Mouse (Mus musculus) A20 (cell line): Measurements from ENCODE around the gene Bahcc1.

Experiments used
- DNase-seq: peaks from one replicate; pipeline ENCODE4 v3.0.0-alpha.2; 2011; ENCODE audit warnings: low read depth, low spot score

The Bahcc1 gene

DNA sequence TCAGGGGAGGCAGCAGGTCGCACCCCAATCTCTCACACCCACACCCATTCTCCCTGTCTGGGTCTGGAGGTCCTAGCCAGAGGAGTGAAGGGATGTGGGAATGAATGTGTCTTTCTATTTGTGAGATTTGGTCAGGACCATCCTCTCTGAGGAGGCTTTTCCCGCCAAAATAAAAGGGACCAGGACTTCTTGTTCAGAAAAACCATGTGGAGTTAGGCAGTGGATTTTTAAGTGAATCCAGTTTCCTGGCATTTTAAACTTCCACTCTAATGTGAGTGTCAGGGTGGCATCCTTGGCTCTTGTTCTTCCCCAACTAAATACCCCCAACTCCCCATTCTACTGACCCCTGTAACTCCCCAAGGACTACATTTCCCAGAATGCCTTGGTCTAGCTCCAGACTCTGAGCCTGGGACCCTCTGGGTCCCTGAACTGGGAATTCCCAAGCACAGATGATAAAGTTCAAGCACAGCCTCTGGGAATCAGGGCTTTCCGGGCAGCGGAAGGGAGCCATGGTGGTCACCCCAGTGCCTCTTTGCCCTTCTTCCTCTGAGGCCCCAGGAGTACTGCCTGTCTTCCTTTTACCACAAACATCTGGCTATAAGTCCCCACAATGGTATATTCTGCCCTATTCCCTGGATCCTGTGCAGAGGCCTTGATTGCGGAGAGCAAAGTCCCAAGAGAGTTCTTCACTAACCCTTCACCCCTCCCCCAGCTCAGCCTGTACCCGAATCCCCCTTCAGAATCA lies 9.4 kb downstream of the Bahcc1 start:
- DNase-seq: no peak

DNA sequence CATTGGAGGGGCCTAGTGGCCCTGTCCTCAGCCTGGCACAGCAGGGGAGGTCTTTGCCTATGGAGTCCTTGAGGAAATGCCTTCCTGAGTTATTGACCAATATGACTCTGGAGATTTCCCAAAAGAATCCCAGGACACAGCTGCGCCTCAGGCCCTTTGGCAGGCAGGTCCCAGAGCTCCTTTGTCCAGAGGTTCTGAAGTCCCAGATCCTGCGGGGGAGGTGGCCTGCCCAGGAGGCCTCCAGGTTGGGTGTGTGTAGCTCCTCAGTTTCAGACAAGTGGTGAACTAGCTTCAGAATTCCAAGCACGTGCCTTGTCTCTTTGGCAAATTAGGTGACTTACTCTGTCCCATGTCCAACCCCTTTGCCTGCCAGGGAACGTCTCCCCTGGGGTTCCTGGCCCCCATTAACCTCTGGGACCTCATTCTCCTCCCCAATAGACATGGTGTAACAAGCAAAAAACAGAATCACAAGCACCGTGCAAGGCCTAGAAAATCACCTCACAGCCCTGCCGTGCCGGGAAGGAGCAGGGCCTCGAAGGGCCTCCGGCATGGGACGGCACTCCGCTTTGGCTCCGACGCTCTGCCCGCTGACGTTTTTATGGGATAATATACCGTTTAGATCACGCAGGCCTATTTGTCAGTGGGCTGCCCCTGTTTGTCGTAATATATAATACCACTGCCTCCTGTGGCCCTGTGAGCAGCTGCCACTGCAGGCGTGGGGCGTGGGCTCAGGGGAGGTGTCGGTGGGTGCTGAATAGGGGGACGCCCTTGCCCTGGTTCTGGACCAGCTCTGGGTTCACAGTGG lies 10.2 kb downstream of the Bahcc1 start:
- no peak for DNase-seq

DNA sequence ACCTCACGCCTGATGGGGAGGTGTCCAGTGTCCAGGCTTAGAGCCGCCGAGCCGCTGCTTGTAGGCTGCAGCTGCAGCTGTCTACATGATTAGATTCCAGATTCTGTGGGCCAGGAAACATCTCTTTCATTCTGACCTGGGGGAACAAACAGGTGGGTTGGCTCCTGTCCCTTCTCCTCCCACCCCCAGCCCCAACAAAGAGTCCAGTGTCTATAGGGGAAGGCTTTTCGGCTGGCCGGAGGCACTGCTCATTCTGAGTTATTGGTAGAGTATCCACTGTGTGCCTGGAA lies 10.7 kb downstream of the Bahcc1 start:
- DNase-seq: no peak

DNA sequence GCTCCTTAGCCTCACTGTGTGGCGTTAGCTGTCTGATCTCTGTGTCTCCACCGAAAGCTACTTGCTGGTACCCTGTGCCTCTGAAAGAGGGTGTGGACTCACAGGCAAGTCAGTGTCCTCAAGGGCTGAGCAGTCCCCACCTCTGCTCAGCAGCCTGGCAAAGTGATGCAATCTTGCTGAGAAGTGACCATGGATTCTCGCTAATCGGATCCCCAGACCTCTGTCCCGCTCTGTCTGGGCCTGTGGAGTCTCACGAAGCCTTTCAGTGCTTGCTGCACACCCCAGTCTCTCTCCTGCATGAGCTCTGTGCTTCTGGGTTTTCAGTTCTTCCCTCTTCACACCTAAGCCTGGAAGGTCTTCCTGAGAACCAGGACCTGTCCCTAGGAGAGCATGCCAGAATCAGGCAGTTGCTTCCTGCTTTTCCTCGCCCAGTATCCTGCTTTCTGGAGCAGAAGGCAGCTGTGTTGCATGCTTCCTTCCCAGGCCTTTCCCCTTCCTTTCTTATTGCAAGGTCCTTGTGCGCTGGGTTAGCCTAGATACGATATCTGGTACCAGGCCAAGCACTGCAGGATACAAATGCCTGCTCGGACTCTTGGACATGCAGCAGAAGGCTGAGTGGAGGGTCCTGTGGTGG lies 15.5 kb downstream of the Bahcc1 start:
- DNase-seq: no peak

DNA sequence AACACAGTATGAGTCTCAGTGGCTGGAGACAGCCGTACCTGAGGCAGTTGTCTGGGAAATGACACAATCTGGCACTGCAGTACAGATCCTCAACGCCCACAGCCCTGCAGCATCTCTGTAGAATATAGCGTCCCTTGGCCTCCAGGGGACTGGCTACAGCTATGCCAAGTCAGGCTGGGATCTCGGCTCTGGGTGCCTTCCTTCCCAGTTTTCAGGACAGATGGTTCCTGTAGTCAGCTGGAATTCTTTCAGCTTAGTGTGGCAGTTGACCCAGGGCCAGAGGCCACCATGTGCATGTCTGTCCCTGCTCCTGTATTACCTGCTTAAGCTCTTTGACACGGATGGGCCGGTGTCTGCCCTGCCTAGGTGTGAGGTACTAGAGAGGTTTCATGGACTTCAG lies 16.2 kb downstream of the Bahcc1 start:
- DNase-seq: no peak

DNA sequence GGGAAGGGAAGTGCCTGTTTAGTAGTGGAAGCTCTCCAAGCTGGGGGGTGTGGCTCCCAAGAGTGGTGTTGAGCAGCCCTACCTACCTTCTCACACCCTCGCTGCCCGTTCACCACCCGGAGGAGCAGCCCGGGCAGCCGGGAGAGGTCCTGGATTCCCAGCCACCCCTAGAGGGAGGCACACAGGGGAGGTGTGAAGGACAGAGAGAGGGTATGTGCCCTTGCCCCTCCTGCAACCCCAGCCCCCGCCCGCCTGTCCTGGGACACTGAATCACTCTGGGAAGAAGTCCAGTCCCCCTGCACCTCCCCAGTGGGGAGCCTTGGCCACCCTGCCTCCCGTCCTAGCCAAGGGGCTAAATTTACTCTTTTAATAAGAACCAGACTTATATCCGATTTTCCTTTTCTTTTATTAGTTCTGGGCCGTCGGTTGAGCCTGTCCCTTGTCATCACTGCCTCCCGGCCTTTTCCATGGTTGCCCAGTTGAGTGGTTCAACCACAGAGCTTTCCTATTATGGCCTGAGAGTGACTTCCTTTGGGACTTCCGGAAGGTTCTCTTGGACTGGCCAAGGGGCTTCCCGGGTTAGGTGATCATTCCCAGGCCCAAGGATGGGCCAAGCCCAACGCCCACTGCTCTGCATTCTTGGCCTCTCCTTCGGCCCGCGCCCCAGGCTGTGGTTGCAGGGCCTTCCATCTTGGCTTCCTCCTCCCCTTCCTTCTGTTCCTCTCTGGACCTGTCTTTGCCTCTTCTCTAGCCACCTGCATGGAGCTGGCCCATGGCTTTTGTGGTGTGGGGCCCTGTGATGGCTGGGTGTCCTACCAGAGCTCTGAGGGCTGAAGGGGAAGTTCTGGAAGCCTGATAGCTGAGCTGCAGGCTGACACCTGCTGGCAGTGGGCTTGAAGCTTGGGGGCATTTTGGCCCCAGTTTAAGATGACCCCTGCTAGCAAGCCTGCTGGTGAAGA lies 18.5 kb downstream of the Bahcc1 start:
- DNase-seq: no peak

DNA sequence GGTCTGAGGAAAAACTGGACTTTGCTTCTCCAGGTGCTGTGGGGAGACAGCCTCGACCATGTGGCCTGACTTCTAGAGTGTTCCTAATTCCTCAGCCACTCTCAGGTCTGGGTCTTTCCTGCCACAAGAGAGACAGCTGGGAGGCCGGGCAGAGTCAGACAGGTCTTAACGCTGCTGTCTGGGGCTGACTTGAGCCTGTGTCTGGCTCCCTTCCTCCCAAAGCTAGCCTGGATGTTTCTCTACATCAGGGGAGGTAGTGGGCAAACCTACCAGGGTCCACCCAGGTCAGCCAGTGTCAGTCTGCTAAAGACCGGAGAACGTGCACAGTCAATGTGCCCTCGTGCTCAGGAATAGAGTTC lies 19.2 kb downstream of the Bahcc1 start:
- DNase-seq: no peak

DNA sequence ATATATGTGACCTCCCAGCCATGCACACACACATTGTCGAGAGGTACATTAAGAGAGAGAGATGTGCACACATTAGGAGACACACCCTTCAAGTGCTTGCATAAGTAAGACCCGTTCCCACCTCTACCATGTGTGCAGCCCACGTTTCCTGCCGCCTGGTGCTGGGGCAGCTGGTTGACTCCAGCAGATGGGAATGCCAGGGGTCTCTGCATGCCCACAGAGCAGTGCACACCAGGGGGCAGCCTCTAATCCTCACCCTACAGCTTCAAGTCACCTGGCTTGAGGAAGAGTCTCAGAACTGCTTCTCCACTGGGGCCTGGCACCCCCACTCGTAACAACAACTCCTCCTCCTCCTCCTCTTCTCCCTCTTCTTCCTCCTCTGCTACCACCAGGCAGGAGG lies 19.7 kb downstream of the Bahcc1 start:
- DNase-seq: no peak

DNA sequence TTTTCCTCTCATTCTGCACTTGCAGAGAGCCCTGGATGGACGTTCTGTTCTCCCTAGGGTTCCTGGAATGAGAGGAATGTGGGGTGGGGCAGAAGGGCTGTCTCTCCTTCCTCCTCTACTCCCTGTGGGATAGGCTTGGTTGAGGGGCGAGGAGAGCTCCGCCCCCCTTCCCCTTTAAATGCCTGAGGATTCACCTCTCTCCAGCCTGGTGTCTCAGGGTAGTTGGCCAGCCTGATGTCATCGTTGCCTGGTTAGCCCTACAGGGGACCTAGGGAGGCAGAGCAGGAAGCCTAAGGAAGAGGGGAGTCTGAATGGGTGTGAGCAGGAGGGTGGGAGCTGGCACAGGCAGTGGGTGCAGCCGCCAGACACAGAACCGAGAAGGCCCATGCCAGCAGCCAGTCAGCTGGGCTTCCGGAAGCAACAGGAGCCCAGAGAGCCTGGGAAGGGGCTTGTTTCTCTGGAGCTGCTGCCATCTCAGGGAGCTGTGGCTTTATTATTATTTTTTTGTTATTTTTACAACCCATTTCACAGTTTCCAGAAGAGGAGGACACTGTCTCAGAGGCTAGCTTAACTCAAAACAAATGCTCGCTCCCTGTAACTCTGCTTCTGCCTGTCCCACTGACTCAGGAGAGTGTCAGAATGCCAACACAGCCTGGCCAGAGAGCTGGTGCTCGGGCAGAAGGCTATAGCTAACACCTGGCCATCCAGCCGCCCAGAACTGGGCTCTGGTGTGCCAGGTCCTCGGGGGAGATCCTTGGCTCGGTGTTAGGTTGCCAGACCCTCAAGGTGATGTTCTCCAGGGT lies 20.3 kb downstream of the Bahcc1 start:
- no peak for DNase-seq

DNA sequence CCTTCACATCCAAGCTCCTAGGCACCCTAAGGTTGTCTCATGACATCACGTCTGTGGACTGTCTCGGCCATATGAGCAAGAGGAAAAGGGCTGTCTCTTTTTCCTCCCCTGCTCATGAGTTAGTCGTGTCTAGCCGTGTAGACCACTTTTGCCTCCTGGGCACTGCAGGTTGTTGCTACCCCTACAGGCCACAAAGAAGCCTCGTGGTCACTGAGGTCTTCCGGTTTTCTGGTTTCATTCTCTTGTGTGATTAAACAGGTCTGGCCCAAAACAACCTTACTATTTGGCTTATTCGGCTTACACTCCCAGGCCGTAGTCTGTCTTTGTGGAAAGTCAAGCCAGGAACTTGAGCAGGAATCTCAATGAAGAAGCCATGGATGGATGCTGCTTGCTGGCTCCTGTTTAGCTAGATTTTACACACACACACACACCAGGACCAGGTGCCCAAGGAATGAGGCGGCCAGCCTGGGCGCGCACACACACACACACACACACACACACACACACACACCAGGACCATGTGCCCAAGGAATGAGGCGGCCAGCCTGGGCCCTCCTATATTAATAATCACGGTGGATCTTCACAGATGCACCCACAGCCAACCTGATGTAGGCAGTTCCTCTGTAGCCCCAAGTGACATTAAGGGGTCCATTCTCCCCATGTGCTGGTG lies 21.0 kb downstream of the Bahcc1 start:
- no peak for DNase-seq

DNA sequence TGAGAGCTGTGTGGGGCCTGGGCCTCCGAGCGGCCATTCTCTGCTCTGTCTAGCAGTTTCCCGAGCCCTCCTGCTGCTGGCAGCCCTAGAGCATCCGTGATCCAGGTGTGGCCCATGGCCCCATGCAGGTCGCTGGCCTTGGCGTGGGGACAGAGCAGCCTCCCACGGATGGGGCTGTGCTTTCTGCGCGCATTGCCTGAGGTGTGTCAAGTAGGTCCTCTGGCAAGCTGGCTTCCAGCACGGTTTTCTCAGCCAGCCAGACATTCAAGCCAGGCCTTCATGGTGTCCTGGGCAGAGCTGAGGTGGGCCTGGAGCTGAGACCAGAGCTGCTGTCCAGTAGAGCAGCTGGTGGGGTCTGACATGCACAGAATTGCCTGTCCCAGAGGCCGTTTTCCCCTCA lies 21.7 kb downstream of the Bahcc1 start:
- DNase-seq: no peak

DNA sequence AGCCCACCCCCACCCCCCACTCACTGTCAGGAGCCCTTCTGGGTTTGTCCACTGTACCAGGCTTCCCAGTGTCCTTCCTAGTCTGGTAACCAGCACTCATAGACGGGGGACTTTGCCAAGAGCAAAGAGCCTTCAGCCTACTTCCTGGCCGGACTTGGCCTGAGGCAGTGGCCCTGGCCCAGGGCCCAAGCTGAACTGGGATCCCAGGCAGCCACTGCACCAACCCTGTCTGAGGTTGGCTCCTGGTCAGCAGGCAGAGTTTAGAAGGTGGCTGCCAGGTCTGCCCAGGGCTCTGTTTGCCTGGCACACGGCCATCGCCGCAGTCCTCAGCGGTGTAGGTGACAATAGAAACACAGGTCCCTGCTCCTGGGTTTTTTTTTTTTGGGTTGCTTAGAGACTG lies 22.3 kb downstream of the Bahcc1 start:
- no peak for DNase-seq

DNA sequence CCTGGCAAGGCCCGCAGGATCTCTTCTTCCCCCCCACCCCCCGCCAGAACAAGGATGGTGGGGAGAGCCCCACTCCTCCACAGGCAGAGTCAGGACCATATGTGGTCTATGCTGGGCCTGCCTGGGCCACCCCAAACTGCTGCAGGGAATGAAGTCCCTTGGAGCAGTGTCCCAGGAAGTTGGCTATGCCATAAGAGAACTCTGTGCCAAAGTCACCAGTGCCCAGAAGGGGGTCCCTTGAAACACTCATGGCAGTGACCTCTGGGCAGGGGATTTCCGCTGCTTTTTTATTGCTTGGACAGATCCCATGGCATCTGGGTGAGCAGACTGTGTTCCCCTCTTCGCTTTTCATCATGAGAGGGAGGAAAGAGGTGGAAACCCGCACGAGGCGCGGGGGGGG lies 22.8 kb downstream of the Bahcc1 start:
- no peak for DNase-seq

DNA sequence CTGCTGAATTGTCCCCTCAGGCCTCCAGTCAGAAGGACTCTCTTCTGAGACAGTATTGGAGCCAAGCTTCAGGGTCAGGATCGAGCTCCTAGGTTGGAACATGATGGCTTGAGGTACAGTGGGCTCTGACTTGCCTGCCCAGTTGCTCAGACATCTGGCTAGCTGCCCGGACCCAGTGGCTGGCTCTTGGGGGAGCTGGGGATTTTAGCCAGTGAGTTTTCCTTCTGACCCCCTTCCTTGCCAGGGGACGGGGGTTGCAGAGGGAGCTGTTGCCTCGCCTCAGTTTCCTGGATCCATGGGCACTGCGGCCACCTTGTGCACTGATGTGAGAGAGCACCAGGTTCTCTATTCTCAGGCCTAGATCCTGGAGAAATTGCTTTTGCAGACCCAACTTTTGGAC lies 23.4 kb downstream of the Bahcc1 start:
- DNase-seq: no peak

DNA sequence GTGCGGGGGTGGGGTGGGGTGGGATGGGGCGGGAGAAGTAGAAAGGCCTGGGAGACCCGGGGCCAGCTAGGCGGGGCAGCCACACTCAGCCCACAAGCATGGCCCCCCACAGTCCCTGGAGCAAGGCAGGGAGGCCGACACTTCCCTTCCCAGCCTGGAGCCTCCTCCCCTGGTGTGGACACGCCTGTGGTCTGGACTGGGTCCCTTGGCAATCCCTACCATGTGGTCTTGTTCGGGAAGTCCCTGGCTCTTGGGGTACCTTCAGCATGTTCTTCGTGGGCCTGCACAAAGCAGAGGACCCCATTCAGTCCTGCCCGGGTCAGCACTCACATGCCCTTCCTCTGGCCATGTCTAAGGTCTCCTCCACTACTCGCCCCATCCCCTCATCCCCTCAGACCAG lies 23.8 kb downstream of the Bahcc1 start:
- no peak for DNase-seq

DNA sequence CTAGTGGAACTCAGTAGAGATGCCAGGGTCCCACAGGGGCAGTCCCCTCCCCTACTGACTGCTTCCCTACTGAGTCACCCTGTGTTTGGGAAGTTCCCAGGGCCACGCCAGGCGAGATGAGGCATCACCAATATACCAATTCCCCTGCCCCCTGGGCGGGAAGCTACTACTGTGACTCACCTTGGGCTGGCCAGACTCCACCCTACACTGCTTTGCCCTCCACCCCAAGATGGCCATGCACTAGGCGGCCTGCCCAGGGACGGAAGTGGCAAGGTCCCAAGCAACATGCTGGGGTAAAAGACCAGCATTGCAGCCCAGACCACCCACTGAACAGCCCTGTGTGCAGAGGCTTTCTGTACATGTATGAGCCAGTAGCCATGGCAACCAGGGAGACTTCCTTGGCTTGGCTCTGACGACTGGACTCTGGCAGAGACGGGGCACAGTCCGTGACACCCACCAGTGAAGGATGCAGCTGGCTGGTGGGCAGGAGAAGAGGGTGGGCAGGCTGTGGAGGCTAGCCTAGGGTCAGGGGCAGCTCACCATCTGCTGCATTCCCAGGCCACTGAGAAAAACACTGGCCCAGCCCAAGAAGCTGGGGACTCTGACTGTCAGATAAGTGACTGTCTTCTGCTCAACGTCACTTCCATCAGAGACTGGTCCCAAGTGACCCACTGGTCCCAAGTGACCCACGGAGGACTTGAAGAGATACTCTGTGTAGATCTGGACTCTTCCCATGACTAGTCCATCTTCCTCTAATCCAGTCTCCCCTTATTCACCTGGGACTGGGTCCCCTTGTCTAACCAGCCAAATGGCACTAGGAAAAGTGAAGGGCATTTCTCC lies 24.5 kb downstream of the Bahcc1 start:
- no peak for DNase-seq

DNA sequence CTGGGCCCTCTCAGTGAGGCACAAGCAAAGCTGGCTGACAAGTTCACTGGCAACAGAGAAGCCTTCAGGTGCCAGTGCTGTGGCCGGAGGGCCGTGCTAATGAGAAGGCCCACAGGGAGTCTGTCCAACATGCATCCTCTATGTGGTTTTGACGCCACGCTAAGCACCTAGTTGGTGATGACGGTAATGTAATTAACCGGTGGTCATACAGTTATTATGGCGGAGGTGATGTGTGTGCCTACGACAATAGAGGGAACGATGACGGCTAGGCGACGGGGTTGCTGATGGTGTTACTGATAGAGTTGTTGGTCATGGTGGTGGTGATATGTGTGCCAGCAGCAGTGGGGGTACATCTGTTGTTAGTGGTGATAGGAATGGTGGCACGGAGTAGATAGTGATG lies 25.2 kb downstream of the Bahcc1 start:
- no peak for DNase-seq

DNA sequence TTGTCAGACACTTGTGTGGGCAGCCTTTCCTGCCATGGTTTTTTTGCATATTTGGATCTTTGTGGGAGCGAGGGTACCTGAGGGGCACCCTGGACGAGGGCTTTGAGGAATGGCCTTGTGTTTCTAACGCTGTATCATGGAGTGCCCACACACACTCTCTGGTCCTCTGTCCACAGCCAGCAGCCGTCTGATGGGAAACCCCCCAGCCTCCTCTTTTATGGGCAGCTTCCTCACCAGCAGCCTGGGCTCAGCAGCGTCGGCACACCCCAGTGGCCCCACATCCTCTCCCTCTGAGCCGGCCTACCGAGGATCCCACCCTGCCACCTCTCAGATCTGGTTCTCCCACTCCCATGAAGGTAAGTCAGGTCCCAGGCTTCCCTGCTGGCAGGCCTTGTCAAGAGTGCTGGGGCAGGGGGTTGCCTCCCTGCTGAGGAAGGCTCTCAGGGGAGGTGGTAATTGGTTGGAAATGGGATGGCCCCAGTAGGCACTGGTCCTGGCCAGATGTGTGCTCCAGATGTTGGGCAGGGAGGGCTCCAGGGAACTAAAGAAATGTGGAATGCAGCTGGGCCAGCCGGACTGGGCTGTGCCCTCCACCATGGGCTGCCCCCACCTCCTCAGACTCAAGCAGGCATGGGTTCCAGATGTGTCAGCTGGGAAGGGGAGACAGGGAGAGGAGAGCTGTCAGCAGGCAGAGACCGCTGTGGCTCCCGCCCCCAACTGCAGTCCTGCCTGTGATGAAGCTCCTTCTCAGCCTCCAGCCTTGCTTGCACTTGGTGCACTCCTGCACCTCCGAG lies 26.3 kb downstream of the Bahcc1 start:
- no peak for DNase-seq
